Mouse (Mus musculus) stomach, embryonic 16.5 days (tissue): ENCODE measurements around the gene Robo4. TPM values are rescaled to one million over a fixed set of nuclear protein-coding genes. Genes with fewer than 3 reads are reported as not detected.

Experiments
- ATAC-seq: fragments of 200-750 bp; cut with Nextera tagmentation; 2 replicates; pipeline ENCODE4 v1.8.0; 2017; ENCODE audit warnings: moderate number of reproducible peaks, moderate TSS enrichment; ENCODE audit not compliant: insufficient read depth, low FRiP score
- H3K27ac ChIP-seq: fragments of 300-500 bp; sonication (generic); 2 replicates; pipeline ENCODE4 v1.5.1; 2014; ENCODE audit warnings: low read length
- H3K27me3 ChIP-seq: fragments of 300-500 bp; sonication (generic); 2 replicates; pipeline ENCODE4 v1.6.1; 2014; ENCODE audit warnings: low read length, control low read depth, mixed read lengths; ENCODE audit not compliant: control insufficient read depth, insufficient read depth
- H3K36me3 ChIP-seq: fragments of 300-500 bp; sonication (generic); 2 replicates; pipeline ENCODE4 v1.6.1; 2014; ENCODE audit warnings: low read length; ENCODE audit not compliant: control insufficient read depth, insufficient read depth
- H3K4me1 ChIP-seq: fragments of 300-500 bp; sonication (generic); 2 replicates; pipeline ENCODE4 v1.6.1; 2014; ENCODE audit warnings: low read length, control low read depth, mixed read lengths; ENCODE audit not compliant: control insufficient read depth, insufficient read depth
- H3K4me2 ChIP-seq: fragments of 300-500 bp; sonication (generic); 2 replicates; pipeline ENCODE4 v1.6.1; 2014; ENCODE audit warnings: low read depth, low read length, mixed read lengths
- H3K4me3 ChIP-seq: fragments of 300-500 bp; sonication (generic); replicated peaks from 2 replicates; pipeline ENCODE4 v1.5.1; 2014; ENCODE audit warnings: mild to moderate bottlenecking, low read length
- H3K9ac ChIP-seq: fragments of 300-500 bp; sonication (generic); 2 replicates; pipeline ENCODE4 v1.6.1; 2014; ENCODE audit warnings: low read length
- H3K9me3 ChIP-seq: fragments of 300-500 bp; sonication (generic); replicated peaks from 2 replicates; pipeline ENCODE4 v1.6.1; 2016; ENCODE audit warnings: low read length, control low read depth; ENCODE audit not compliant: control insufficient read depth
- WGBS: fragments of 180-500 bp; shearing (Covaris S2); extraction: QIAGEN DNeasy Blood & Tissue Kit; methylation state at CpG from one replicate; pipeline ENCODE4 v1.1.7; 2014; 5-methylcytosine and 5-hydroxymethylcytosine counted together
- polyA plus RNA-seq: library from polyadenylated mRNA; unstranded; fragments of >200 nt; fragmentation: Nextera tagmentation; extraction: Ambion mirVana; gene quantifications from 2 replicates; pipeline ENCODE4 v1.2.1, GENCODE M21; 2015

Robo4 gene
- polyA plus RNA-seq, 1 experiment from 2014 or later: 13.3 TPM

DNA sequence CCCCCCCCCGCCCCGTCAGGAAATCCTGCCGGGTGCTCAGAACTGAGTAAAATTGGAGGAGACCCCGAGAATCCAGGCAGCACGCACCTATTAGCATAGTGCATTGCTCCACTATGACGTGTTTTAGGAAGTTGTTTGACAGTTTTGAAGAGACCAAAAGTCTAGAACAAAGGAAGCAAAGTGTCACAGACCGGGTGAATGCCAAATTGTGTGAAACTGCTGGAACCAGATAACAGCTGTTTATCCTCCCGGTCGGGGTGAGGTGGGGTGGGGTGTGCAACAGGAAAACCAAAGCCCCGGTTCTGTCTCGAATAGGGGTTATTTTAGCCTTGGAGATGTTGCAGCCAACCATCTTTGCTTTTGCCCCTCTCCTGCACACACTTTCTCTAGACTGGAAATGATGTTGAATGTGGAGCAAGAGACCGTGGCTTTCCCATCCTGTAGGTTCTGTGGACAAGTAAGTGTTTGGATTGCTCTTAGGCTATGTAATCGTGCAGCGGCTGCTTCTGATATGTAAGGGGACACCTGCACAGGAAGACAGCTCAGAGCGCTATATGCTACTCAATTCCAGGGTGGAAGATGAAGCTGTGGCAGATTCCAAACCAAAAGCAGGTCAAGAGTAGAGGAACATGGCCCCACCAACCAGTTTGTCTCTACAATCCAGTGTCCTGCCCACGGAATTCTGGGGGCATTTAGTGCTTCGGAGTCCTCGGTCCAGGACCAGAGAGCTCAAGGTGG lies 32.3 kb downstream of the Robo4 start:
- Histone ChIP-seq H3K27ac (no peak overlapping the region), H3K36me3 (no peaks in the 10 kb centered on the region), H3K9me3 (no peaks in the 10 kb centered on the region), H3K4me1 (peaks cover 4% of the 10 kb centered on the region; the same call in 1 of the 2 replicates), H3K9ac (no peak overlapping the region), H3K27me3 (peaks cover 69% of the 10 kb centered on the region), H3K4me3 (no peak overlapping the region), H3K4me2 (no peak overlapping the region)
- no peak for ATAC-seq
- WGBS: 3% methylated on average over 18 of the region's 18 CpGs

DNA sequence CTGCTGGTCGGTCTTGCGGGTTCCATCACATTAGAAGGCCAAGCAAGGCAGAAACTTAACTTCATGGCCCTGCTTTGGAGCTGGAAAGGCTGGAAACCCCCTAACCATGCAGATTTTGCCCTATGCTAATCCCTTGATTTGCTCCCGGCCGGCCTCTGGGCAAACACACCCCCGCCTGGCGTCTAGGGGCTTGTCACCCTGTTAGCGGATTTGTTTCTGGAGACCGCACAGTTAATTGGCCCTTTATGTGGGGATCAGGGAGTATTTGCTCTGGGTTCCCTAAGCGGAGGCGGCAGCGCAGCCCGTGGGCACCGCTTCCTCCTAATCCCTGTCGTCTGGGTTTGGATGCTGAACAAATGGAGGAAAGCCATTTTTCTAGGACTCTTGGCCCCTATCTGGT lies 33.2 kb downstream of the Robo4 start:
- H3K9me3 ChIP-seq: no peaks in the 10 kb centered on the region
- no peak overlapping the region for H3K9ac ChIP-seq
- WGBS: 3% methylated on average over 14 of the region's 14 CpGs
- H3K4me1 ChIP-seq: peaks cover 4% of the 10 kb centered on the region; the same call in 1 of the 2 replicates
- H3K4me2 ChIP-seq: no peak overlapping the region
- H3K4me3 ChIP-seq: no peak overlapping the region
- H3K36me3 ChIP-seq: no peaks in the 10 kb centered on the region
- no peak overlapping the region for H3K27ac ChIP-seq
- no peak for ATAC-seq
- peaks cover 60% of the 10 kb centered on the region for H3K27me3 ChIP-seq

DNA sequence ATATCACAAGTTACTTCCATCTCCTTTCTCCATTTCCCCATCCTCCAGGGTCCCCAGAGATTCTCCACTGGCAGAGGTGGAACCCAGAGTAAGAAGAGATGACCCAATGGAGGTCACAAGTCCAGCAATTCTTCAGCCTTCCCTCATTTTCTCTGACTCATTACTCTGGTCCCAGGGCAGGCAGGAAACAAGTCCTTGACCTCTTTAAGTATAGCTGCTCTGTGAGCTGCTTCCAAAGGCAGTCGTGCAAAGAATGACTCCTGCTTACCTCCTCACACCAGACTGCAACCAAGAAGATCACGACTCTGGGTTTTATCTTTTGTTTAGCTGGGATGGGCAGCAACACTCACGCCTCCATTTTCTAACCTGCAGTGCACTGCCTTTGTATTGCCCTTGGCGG lies 33.9 kb downstream of the Robo4 start:
- ATAC-seq: no peak
- Histone ChIP-seq H3K27ac (no peak overlapping the region), H3K36me3 (no peaks in the 10 kb centered on the region), H3K4me2 (no peak overlapping the region), H3K27me3 (peaks cover 56% of the 10 kb centered on the region), H3K9me3 (no peaks in the 10 kb centered on the region), H3K4me1 (peaks cover 4% of the 10 kb centered on the region; the same call in 1 of the 2 replicates), H3K9ac (no peak overlapping the region), H3K4me3 (no peak overlapping the region)
- 6% methylated on average over 4 of the region's 4 CpGs for WGBS

GRCm38 (mm10) chr9:37437772-37438735 lies 36.4 kb downstream of the Robo4 start:
- Histone ChIP-seq H3K4me2 (no peak overlapping the region), H3K9me3 (no peaks in the 10 kb centered on the region), H3K9ac (no peak overlapping the region), H3K27me3 (peaks cover 32% of the 10 kb centered on the region), H3K4me1 (no peaks in the 10 kb centered on the region), H3K4me3 (no peak overlapping the region), H3K27ac (no peak overlapping the region), H3K36me3 (no peaks in the 10 kb centered on the region)
- no peak for ATAC-seq
- WGBS: 33% methylated on average over 3 of the region's 3 CpGs

- H3K27me3 ChIP-seq: peaks cover 46% of the 10 kb centered on the region
- no peak overlapping the region for H3K27ac ChIP-seq
- no peak overlapping the region for H3K4me2 ChIP-seq
- no peak overlapping the region for H3K4me3 ChIP-seq
- no peaks in the 10 kb centered on the region for H3K36me3 ChIP-seq
- WGBS: 2% methylated on average over 5 of the region's 5 CpGs
- H3K4me1 ChIP-seq: 0 out of 2 replicates have a peak, but pooled peaks cover 6% of the 10 kb centered on the region
- no peak overlapping the region for H3K9ac ChIP-seq
- no peak for ATAC-seq
- H3K9me3 ChIP-seq: no peaks in the 10 kb centered on the region
Measured at GRCm38 (mm10) chr9:37452401-37452800, 50.7 kb downstream of the Robo4 start.

- Histone ChIP-seq H3K27ac (no peak overlapping the region), H3K36me3 (no peaks in the 10 kb centered on the region), H3K9ac (no peak overlapping the region), H3K27me3 (peaks cover 55% of the 10 kb centered on the region), H3K4me2 (no peak overlapping the region), H3K4me3 (no peak overlapping the region), H3K4me1 (0 out of 2 replicates have a peak, but pooled peaks cover 6% of the 10 kb centered on the region), H3K9me3 (no peaks in the 10 kb centered on the region)
- ATAC-seq: no peak
- WGBS: 38% methylated on average over 4 of the region's 4 CpGs
Measured at GRCm38 (mm10) chr9:37453328-37453727, 51.6 kb downstream of the Robo4 start.

- H3K9ac ChIP-seq: no peak overlapping the region
- H3K27me3 ChIP-seq: peaks cover 62% of the 10 kb centered on the region
Measured at GRCm38 (mm10) chr9:37454011-37454492, 52.4 kb downstream of the Robo4 start.

GRCm38 (mm10) chr9:37454991-37455390 lies 53.3 kb downstream of the Robo4 start:
- Histone ChIP-seq H3K9ac (no peak overlapping the region), H3K4me2 (no peak overlapping the region), H3K36me3 (no peaks in the 10 kb centered on the region), H3K4me1 (peaks cover 9% of the 10 kb centered on the region; the same call in 1 of the 2 replicates), H3K27me3 (peaks cover 71% of the 10 kb centered on the region), H3K27ac (no peak overlapping the region), H3K4me3 (no peak overlapping the region), H3K9me3 (no peaks in the 10 kb centered on the region)
- no peak for ATAC-seq
- WGBS: 13% methylated on average over 3 of the region's 3 CpGs

More at GRCm38 (mm10) chr9:37454011-37454492, 52.4 kb downstream of the Robo4 start:
- H3K27ac ChIP-seq: no peak overlapping the region
- H3K4me3 ChIP-seq: no peak overlapping the region
- no peaks in the 10 kb centered on the region for H3K9me3 ChIP-seq
- WGBS: 10% methylated on average over 6 of the region's 6 CpGs
- H3K4me2 ChIP-seq: no peak overlapping the region
- no peaks in the 10 kb centered on the region for H3K36me3 ChIP-seq
- no peak for ATAC-seq
- H3K4me1 ChIP-seq: 0 out of 2 replicates have a peak, but pooled peaks cover 6% of the 10 kb centered on the region
